Mouse (Mus musculus): ENCODE data around the gene Gga1.
"Not testable (repeated sequence)": the region's sequence is repeated elsewhere in the genome, so short reads cannot be mapped to it uniquely, and the experiment has no call there.

GRCm38 (mm10) chr15:78846805-78847204, 30.2 kb upstream of the Gga1 start:
- not testable (repeated sequence) for TF ChIP-seq POLR2A (IDR thresholded peaks at IDR 0.05; ENCODE audit: borderline replicate concordance, control insufficient read depth, low read depth, low read length); CTCF (IDR thresholded peaks at IDR 0.05; ENCODE audit: control insufficient read depth, insufficient read depth, low read length)
